Mouse (Mus musculus) heart, embryonic 14.5 days (tissue): ENCODE data around the gene Selenof. TPM values are rescaled to one million over a fixed set of nuclear protein-coding genes. Genes with fewer than 3 reads are reported as not detected.

Source experiments
- ATAC-seq: fragments of 200-750 bp; cut with Nextera tagmentation; 2 replicates; pipeline ENCODE4 v1.8.0; 2017; ENCODE audit warnings: low read depth, moderate TSS enrichment; ENCODE audit not compliant: insufficient number of reproducible peaks, insufficient read depth, low FRiP score
- H3K27ac ChIP-seq, 2 experiments: fragments of 200-500 bp in 1 of 2; fragments of 300-500 bp in 1 of 2; sonication (generic) in 1 of 2; replicated peaks in 1 of 2; 2 replicates each; pipeline ENCODE4 v1.5.1; 2012 to 2014; ENCODE audit warnings: low read depth in 2 of 2, low read length in 2 of 2, control low read depth in 1 of 2, mild to moderate bottlenecking in 1 of 2, mixed read lengths in 1 of 2; ENCODE audit not compliant: control insufficient read depth in 1 of 2, insufficient read depth in 1 of 2
- H3K27me3 ChIP-seq: fragments of 300-500 bp; sonication (generic); 2 replicates; pipeline ENCODE4 v1.6.1; 2014; ENCODE audit warnings: mild to moderate bottlenecking, low read length, control low read depth; ENCODE audit not compliant: control insufficient read depth, insufficient read depth
- H3K36me3 ChIP-seq: fragments of 300-500 bp; sonication (generic); 2 replicates; pipeline ENCODE4 v1.6.1; 2014; ENCODE audit warnings: mild to moderate bottlenecking, control low read depth, low read length, mixed read lengths; ENCODE audit not compliant: control insufficient read depth, insufficient read depth
- H3K4me1 ChIP-seq, 2 experiments: fragments of 200-500 bp in 1 of 2; fragments of 300-500 bp in 1 of 2; sonication (generic) in 1 of 2; 2 replicates each; pipeline ENCODE4 v1.6.1; 2012 to 2014; ENCODE audit warnings: low read length in 2 of 2, control low read depth in 1 of 2, mixed read lengths in 1 of 2; ENCODE audit not compliant: control insufficient read depth in 2 of 2, insufficient read depth in 2 of 2
- H3K4me2 ChIP-seq: fragments of 300-500 bp; sonication (generic); 2 replicates; pipeline ENCODE4 v1.6.1; 2014; ENCODE audit warnings: mild to moderate bottlenecking, low read length
- H3K4me3 ChIP-seq, 2 experiments: fragments of 200-500 bp in 1 of 2; fragments of 300-500 bp in 1 of 2; sonication (generic) in 1 of 2; 2 replicates each; pipeline ENCODE4 v1.5.1; 2012 to 2014; ENCODE audit warnings: low read length in 2 of 2, mild to moderate bottlenecking in 2 of 2, control low read depth in 1 of 2, low read depth in 1 of 2, moderate library complexity in 1 of 2; ENCODE audit not compliant: control insufficient read depth in 1 of 2, insufficient read depth in 1 of 2
- H3K9ac ChIP-seq: fragments of 300-500 bp; sonication (generic); 2 replicates; pipeline ENCODE4 v1.6.1; 2014; ENCODE audit warnings: mild to moderate bottlenecking, low read length
- H3K9me3 ChIP-seq: fragments of 300-500 bp; sonication (generic); 2 replicates; pipeline ENCODE4 v1.6.1; 2016; ENCODE audit warnings: low read length, control low read depth; ENCODE audit not compliant: control insufficient read depth
- WGBS: fragments of 180-500 bp; shearing (Covaris S2); extraction: QIAGEN DNeasy Blood & Tissue Kit; methylation state at CpG from one replicate; pipeline ENCODE4 v1.1.7; 2014; 5-methylcytosine and 5-hydroxymethylcytosine counted together
- polyA plus RNA-seq: library from polyadenylated mRNA; unstranded; fragments of >200 nt; fragmentation: Nextera tagmentation; extraction: Ambion mirVana; gene quantifications from 2 replicates; pipeline ENCODE4 v1.2.1, GENCODE M21; 2014

Selenof gene
- polyA plus RNA-seq, 1 experiment from 2014 or later, result 384 TPM

DNA sequence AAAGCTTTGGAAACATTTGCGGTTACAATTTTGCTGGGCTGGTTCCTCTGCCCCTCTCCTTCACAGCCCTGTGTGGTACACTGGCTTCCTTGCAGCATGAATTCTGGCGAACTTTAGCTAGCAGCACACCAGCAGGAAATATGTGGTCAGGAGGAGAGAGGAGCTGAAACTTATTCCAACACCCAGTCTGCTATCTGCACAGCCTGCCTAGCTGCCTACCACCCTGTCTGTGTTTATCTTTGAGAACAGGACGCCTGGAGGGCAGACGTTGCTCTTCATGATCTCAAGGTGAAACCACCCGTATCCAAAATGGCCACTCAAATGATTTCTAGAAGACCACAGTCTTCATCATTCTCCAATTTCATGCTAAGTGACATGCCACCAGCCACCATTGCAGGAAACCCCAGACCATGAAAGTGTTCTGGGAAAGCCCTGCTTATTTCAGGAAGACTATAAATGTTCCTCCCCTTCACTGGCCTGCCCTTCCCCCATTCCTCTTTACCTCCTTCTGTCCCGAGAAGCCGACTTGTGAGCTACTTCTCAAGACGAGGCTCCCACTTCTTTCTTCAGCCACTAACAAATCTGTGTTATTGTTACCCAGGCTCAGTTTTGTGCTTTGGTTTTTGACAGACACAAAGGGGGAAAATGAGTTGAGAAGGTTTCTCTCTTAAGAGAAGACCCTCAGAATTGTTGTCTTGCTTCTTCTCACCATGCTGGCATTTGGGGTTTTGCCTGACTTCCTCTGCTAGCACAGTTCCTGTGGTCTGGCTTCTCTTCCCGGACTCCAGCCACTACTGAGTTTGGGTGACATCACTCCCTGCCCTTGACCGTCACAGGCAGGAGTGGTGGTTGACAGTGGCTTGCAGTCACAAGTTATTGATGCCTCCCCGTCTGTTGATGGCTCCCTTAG lies 58.2 kb downstream of the Selenof start:
- 46% methylated on average over 11 of the region's 11 CpGs for WGBS
- no peaks in the 10 kb centered on the region for H3K27me3 ChIP-seq
- no peaks in the 10 kb centered on the region for H3K9me3 ChIP-seq
- H3K36me3 ChIP-seq, result no peaks in the 10 kb centered on the region
- peaks cover 3 to 4% of the 10 kb centered on the region in 2 experiments; a peak in 2 of 4 replicates for H3K4me1 ChIP-seq
- H3K4me2 ChIP-seq, result no peak overlapping the region
- H3K27ac ChIP-seq, result no peak overlapping the region; a peak in 1 of 4 replicates
- H3K4me3 ChIP-seq, result no peak overlapping the region
- ATAC-seq, result peak; percentile 17; the same call in 1 of the 2 replicates
- H3K9ac ChIP-seq, result no peak overlapping the region

DNA sequence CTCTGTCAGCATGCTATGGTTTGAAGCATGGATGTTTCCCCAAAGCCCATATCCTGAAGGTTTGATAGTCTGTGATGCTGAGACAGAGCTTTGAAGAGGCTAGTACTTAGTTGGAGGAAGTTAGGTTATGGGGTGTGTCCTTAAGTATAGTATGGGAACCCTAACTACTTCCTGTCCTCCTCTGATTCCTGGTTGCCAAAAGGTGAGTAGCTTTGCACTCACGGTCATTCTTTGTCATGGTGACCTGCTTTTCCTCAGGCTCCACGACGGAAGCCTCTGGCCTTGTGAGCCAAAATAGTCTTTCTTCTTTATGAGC lies 58.8 kb downstream of the Selenof start:
- Histone ChIP-seq H3K4me2 (no peak overlapping the region), H3K36me3 (no peaks in the 10 kb centered on the region), H3K27ac (no peak overlapping the region), H3K27me3 (no peaks in the 10 kb centered on the region), H3K4me3 (no peak overlapping the region), H3K9me3 (no peaks in the 10 kb centered on the region), H3K9ac (no peak overlapping the region), H3K4me1 (peaks cover 3 to 4% of the 10 kb centered on the region in 2 experiments; a peak in 2 of 4 replicates)
- no peak for ATAC-seq
- WGBS, result 88% methylated on average over 3 of the region's 3 CpGs

DNA sequence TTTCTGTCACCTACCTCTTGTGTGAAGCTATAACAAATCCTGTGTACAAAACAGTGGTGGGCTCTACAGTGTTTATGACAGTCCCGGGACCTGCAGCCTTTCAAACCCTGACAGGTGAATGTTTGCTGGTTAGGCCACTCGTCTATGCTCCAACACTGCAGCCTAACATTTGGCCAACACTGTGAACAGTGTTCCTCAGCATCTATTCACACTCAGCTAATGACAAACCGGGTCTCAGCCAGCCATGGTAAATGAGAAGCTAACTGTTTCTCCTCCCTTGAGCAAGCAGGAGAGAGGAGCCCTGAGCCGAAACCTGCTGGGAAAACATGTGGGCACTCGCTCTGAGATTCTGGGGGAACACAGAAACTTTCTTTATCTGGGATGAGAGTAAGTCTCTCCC lies 65.1 kb downstream of the Selenof start:
- no peaks in the 10 kb centered on the region for H3K4me1 ChIP-seq
- WGBS, result 83% methylated on average over 5 of the region's 5 CpGs
- H3K9ac ChIP-seq, result no peak overlapping the region
- H3K4me2 ChIP-seq, result no peak overlapping the region
- H3K36me3 ChIP-seq, result no peaks in the 10 kb centered on the region
- H3K9me3 ChIP-seq, result peaks cover 6% of the 10 kb centered on the region; the same call in 1 of the 2 replicates
- no peak overlapping the region for H3K27ac ChIP-seq
- H3K4me3 ChIP-seq, result no peak overlapping the region
- no peak for ATAC-seq
- no peaks in the 10 kb centered on the region for H3K27me3 ChIP-seq

DNA sequence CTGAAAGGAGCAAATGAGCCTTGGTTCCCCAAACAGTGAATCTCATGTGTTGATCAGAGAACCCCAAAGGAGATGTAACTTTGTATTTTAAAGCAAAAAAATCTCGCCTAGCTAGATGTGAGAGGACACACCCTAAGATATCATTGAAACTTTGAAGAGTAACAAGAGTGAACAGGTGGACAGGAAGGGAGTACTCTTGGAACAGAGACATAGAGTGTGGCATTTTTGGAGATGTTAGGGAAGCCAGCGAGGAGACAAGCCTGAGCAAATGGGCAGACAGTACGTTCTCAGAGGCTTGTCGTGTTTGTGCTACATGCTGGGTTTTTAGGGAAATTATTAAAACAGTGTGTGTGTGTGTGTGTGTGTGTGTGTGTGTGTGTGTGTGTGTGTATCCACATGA lies 68.0 kb downstream of the Selenof start:
- H3K27me3 ChIP-seq, result no peaks in the 10 kb centered on the region
- 85% methylated on average over 4 of the region's 4 CpGs for whole genome bisulfite sequencing
- H3K4me3 ChIP-seq, result no peak overlapping the region
- H3K9me3 ChIP-seq, result peaks cover 12% of the 10 kb centered on the region; the same call in 1 of the 2 replicates
- no peak overlapping the region for H3K27ac ChIP-seq
- peaks cover 3 to 4% of the 10 kb centered on the region in 2 experiments; a peak in 3 of 4 replicates for H3K4me1 ChIP-seq
- no peaks in the 10 kb centered on the region for H3K36me3 ChIP-seq
- no peak for ATAC-seq
- H3K9ac ChIP-seq, result no peak overlapping the region
- no peak overlapping the region for H3K4me2 ChIP-seq

DNA sequence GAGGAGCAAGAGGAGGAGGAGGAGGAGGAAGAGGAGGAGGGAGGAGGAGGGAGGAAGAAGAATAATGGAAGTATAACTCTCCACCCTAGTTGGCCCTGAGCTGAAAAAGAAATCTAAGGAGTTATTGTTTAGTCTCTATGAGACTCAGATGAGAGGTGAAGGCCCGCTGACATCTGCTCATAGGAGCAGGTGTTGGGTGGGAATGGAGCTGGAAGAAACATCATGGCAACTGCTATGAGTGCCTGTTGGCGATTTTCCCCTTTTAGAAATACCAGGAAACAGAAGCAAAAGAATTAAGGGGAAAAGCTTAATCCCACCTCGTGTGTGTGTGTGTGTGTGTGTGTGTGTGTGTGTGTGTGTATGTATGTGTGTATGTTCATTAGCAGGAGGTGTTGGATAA lies 69.3 kb downstream of the Selenof start:
- no peaks in the 10 kb centered on the region for H3K36me3 ChIP-seq
- no peaks in the 10 kb centered on the region for H3K27me3 ChIP-seq
- WGBS, result 75% methylated on average over 3 of the region's 3 CpGs
- ATAC-seq, result no peak
- no peak overlapping the region for H3K4me2 ChIP-seq
- no peak overlapping the region for H3K9ac ChIP-seq
- peaks cover 7 to 13% of the 10 kb centered on the region in 2 experiments; a peak in 3 of 4 replicates for H3K4me1 ChIP-seq
- no peak overlapping the region for H3K4me3 ChIP-seq
- H3K9me3 ChIP-seq, result peaks cover 12% of the 10 kb centered on the region; the same call in 1 of the 2 replicates
- H3K27ac ChIP-seq, result no peak overlapping the region

DNA sequence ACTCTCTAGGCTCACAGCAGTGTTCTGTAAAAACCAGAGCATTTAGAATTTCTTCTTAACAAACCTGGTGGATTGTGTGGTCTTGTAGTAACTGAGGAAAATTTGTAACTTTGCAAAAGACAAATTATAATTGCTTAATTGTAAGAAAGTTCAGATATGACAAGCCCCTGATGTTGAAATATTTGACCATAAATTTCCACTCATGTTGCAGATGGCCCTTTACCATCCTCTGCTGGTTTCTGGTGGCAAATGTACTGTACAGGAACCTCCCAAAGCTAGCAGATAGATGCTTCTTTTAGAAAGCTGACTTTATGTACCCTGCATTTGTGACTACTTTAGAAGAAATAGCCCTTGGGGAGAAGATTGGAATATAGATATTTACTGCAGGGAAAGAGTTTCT lies 69.9 kb downstream of the Selenof start:
- no peaks in the 10 kb centered on the region for H3K27me3 ChIP-seq
- no peak overlapping the region for H3K9ac ChIP-seq
- H3K9me3 ChIP-seq, result peaks cover 12% of the 10 kb centered on the region; the same call in 1 of the 2 replicates
- no peak overlapping the region for H3K4me3 ChIP-seq
- peaks cover 7 to 13% of the 10 kb centered on the region in 2 experiments; a peak in 3 of 4 replicates for H3K4me1 ChIP-seq
- no peak for ATAC-seq
- no peak overlapping the region for H3K27ac ChIP-seq
- no peaks in the 10 kb centered on the region for H3K36me3 ChIP-seq
- H3K4me2 ChIP-seq, result no peak overlapping the region

DNA sequence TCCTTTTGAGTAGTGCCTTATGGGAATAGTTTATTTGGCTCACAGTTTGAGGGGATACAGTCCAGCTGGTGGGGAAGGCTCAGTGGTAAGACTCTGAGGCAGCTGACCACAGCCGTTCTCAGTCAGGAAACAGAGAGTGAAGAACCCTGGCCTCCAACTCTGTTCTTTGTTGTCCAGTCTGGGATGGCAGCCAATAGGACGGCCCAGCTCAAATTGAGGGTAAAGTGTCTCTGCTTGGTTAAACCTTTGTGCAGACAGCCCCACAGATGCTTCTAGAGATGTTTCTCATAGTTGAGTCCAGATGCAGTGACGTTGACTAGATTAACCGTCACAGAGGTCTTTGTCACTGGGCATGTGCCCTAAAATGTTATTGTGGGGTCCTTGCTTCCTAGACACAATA lies 72.0 kb downstream of the Selenof start:
- H3K9ac ChIP-seq, result no peak overlapping the region
- no peak overlapping the region for H3K27ac ChIP-seq
- H3K9me3 ChIP-seq, result 0 out of 2 replicates have a peak, but pooled peaks cover 6% of the 10 kb centered on the region
- ATAC-seq, result no peak
- no peak overlapping the region for H3K4me2 ChIP-seq
- H3K4me1 ChIP-seq, result peaks cover 7 to 13% of the 10 kb centered on the region in 2 experiments; a peak in 3 of 4 replicates
- no peak overlapping the region for H3K4me3 ChIP-seq
- WGBS, result 94% methylated on average over 4 of the region's 4 CpGs
- H3K36me3 ChIP-seq, result no peaks in the 10 kb centered on the region
- H3K27me3 ChIP-seq, result no peaks in the 10 kb centered on the region
